Comparison of ENCODE assay signal across 9 mouse cellular contexts in the genomic region with DNA sequence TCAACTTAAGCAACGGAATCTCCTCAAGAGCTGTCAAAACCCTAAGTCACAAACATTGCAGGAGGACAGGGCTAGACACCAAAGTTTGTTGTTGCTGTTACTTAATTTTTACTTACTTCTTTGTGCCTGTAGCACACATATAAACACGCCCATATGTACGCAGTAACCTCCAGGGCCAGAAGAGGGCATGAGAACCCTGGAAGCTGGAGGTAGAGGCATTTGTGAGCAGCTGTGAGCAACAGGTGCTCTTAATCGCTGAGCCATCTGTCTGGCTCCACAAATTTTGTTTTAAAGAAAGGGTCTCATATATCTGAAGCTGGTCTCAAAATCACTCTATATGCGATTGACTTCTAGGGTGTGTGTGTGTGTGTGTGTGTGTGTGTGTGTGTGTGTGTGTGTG. TPM values are rescaled to one million over a fixed set of nuclear protein-coding genes. Genes with fewer than 3 reads are reported as not detected.
DNase-seq lines count a peak whose midpoint lies in the region; ATAC-seq and TF ChIP-seq lines count a peak whose summit lies in the region.
"Had no signal": no experiment of that assay in that cellular context is flagged by ENCODE, and none has a peak within 500 bp of the region (broad histone marks: within the 10 kb centered on the region; RNA-seq: fewer than 3 reads in every experiment).

No protein-coding gene starts in this region.

- peak; percentile 58 for ATAC-seq in limb, embryonic 14.5 days (ENCODE audit: low FRiP score, low read depth)

- H3K4me3 ChIP-seq in embryonic facial prominence, embryonic 10.5 days, result no peak overlapping the region
- H3K4me3 ChIP-seq in limb, embryonic 14.5 days (replicated peaks; ENCODE audit: low read length), result no peak overlapping the region
- no peak overlapping the region for H3K4me3 ChIP-seq in thymus, adult 2 months (ENCODE audit: control insufficient read depth, insufficient read depth, low read length)
- H3K4me3 ChIP-seq: heart, embryonic 15.5 days had no signal

- intact Hi-C loops in left cerebral cortex, postnatal 4 days (cut with DNase I), result loop anchor here (10.0 kb wide), 1 partner anchor 210 kb away; the partner anchor contains the start of genes Fcor and Trappc5
- intact Hi-C loops in left cerebral cortex, postnatal 36 days (cut with DNase I), result no loop called here
- intact Hi-C loops in heart, postnatal 25 days (cut with DNase I), result loop anchor here (2.0 to 10.0 kb wide), 2 partner anchors 50 to 208 kb away; partner anchors contain the start of genes Fcor and Pnpla6

- no peaks in the 10 kb centered on the region for H3K27me3 ChIP-seq in embryonic facial prominence, embryonic 10.5 days (replicated peaks; ENCODE audit: low read depth, poor library complexity, severe bottlenecking)
- no peaks in the 10 kb centered on the region for H3K27me3 ChIP-seq in limb, embryonic 14.5 days (ENCODE audit: control insufficient read depth, insufficient read depth, low read length)
- no peaks in the 10 kb centered on the region for H3K27me3 ChIP-seq in thymus, adult 2 months (ENCODE audit: control insufficient read depth, insufficient read depth, low read length)
- H3K27me3 ChIP-seq: heart, embryonic 15.5 days had no signal

- WGBS in embryonic facial prominence, embryonic 10.5 days, result 55% methylated on average over 5 of the region's 5 CpGs
- 47% methylated on average over 5 of the region's 5 CpGs for WGBS in limb, embryonic 14.5 days
- WGBS in thymus, adult 2 months, result 66% methylated on average over 5 of the region's 5 CpGs

- H3K36me3 ChIP-seq in embryonic facial prominence, embryonic 10.5 days (replicated peaks), result no peaks in the 10 kb centered on the region
- 0 out of 2 replicates have a peak, but pooled peaks cover 2% of the 10 kb centered on the region for H3K36me3 ChIP-seq in limb, embryonic 14.5 days (ENCODE audit: control insufficient read depth, insufficient read depth, low read length)
- H3K36me3 ChIP-seq in thymus, adult 2 months (ENCODE audit: control insufficient read depth, insufficient read depth, low read length), result no peaks in the 10 kb centered on the region
- H3K36me3 ChIP-seq: heart, embryonic 15.5 days had no signal

- no peak for TF ChIP-seq POLR2A in limb, embryonic 14.5 days (IDR thresholded peaks at IDR 0.05; ENCODE audit: borderline replicate concordance, extremely low read depth, insufficient read depth, insufficient read length)
- no peak for TF ChIP-seq POLR2A in thymus, adult 2 months (IDR thresholded peaks at IDR 0.05; ENCODE audit: control insufficient read depth, extremely low read depth, insufficient read depth, low read length, poor library complexity)

- no peak for TF ChIP-seq CTCF in thymus, adult 2 months (IDR thresholded peaks at IDR 0.05; ENCODE audit: borderline replicate concordance, control insufficient read depth, extremely low read depth, insufficient read depth, low read length, poor library complexity)

- no peak overlapping the region for H3K4me2 ChIP-seq in limb, embryonic 14.5 days (replicated peaks; ENCODE audit: low read depth, low read length, severe bottlenecking)
- H3K4me2 ChIP-seq: heart, embryonic 15.5 days had no signal

- H3K9me3 ChIP-seq in embryonic facial prominence, embryonic 10.5 days, result no peaks in the 10 kb centered on the region
- H3K9me3 ChIP-seq in limb, embryonic 14.5 days (ENCODE audit: control insufficient read depth, low read length), result no peaks in the 10 kb centered on the region
- H3K9me3 ChIP-seq: heart, embryonic 15.5 days had no signal

- DNase-seq in left cerebral cortex, postnatal 4 days, result peak; percentile 55
- DNase-seq in left cerebral cortex, postnatal 36 days (ENCODE audit: low spot score in 2 of 2), result no peak
- DNase-seq in Muller cell, postnatal 12 days (ENCODE audit: inconsistent ontology term), result peak; percentile 9
- DNase-seq in embryonic facial prominence, embryonic 10.5 days (ENCODE audit: low spot score), result peak; percentile 69
- DNase-seq in limb, embryonic 14.5 days (ENCODE audit: low spot score), result peak; percentile 63
- peak; percentile 63 for DNase-seq in thymus, adult 2 months
- no peak for DNase-seq in heart, postnatal 25 days (ENCODE audit: low spot score)

- no peak overlapping the region for H3K9ac ChIP-seq in limb, embryonic 14.5 days (ENCODE audit: low read depth, low read length, severe bottlenecking)
- H3K9ac ChIP-seq: heart, embryonic 15.5 days had no signal

- no peak overlapping the region for H3K27ac ChIP-seq in embryonic facial prominence, embryonic 10.5 days (replicated peaks)
- H3K27ac ChIP-seq in limb, embryonic 14.5 days (replicated peaks; ENCODE audit: low read depth, low read length), result no peak overlapping the region
- no peak overlapping the region for H3K27ac ChIP-seq in thymus, adult 2 months (ENCODE audit: control insufficient read depth, insufficient read depth, low read length)
- H3K27ac ChIP-seq: heart, embryonic 15.5 days had no signal

- peaks cover 9% of the 10 kb centered on the region for H3K4me1 ChIP-seq in embryonic facial prominence, embryonic 10.5 days
- H3K4me1 ChIP-seq in limb, embryonic 14.5 days (ENCODE audit: control insufficient read depth, insufficient read depth, low read length), result no peaks in the 10 kb centered on the region
- H3K4me1 ChIP-seq in thymus, adult 2 months (replicated peaks; ENCODE audit: control insufficient read depth, insufficient read depth, low read length), result peaks cover 5% of the 10 kb centered on the region; the same call in 1 of the 2 replicates

RNA-seq across cellular contexts. Expression of gene Pex11g, which starts 3.2 kb away (rescaled TPM):
- under 1 TPM; 0.64 to 0.66 TPM for total RNA-seq in left cerebral cortex, postnatal 4 days (2021)
- total RNA-seq in left cerebral cortex, postnatal 36 days (2021), result 1 to 10 TPM in 1 of 2 experiments, under 1 TPM in 1; 0.54 to 1.3 TPM
- polyA plus RNA-seq in embryonic facial prominence, embryonic 10.5 days (2016; fragmentation: Nextera tagmentation; extraction: Ambion mirVana), result 4.1 and 4.8 TPM in 2 replicates
- 6.0 and 7.7 TPM in 2 replicates for polyA plus RNA-seq in limb, embryonic 14.5 days (2012; rRNA removed)
- 2.7 and 4.7 TPM in 2 replicates for polyA plus RNA-seq in limb, embryonic 14.5 days (2014; fragmentation: Nextera tagmentation; extraction: Ambion mirVana)
- polyA plus RNA-seq in thymus, adult 2 months (2012; rRNA removed), result 3.1 TPM in 2 replicates
- 1 to 10 TPM; 3.2 to 3.4 TPM for total RNA-seq in heart, postnatal 25 days (2021)

RNA-seq across cellular contexts. Expression of gene Tex45, which starts 6.4 kb away (rescaled TPM):
- not detected for total RNA-seq in left cerebral cortex, postnatal 4 days (2021)
- total RNA-seq in left cerebral cortex, postnatal 36 days (2021), result under 1 TPM in 1 of 2 experiments, not detected in 1; 0.61 TPM
- 0.10 TPM in 1 of 2 replicates, not detected in the other for polyA plus RNA-seq in embryonic facial prominence, embryonic 10.5 days (2016; fragmentation: Nextera tagmentation; extraction: Ambion mirVana)
- 0.11 and 0.17 TPM in 2 replicates for polyA plus RNA-seq in limb, embryonic 14.5 days (2012; rRNA removed)
- not detected in 2 replicates for polyA plus RNA-seq in limb, embryonic 14.5 days (2014; fragmentation: Nextera tagmentation; extraction: Ambion mirVana)
- polyA plus RNA-seq in thymus, adult 2 months (2012; rRNA removed), result 0.20 TPM in 1 of 2 replicates, not detected in the other
- total RNA-seq in heart, postnatal 25 days (2021), result not detected
- total RNA-seq: neutrophil, adult 5-6 weeks had no signal
- polyA plus RNA-seq: heart, embryonic 15.5 days had no signal

RNA-seq across cellular contexts. Expression of gene Zfp358, which starts 28.6 kb away (rescaled TPM):
- 10 to 100 TPM; 43.3 TPM for total RNA-seq in left cerebral cortex, postnatal 4 days (2021)
- 10 to 100 TPM; 28.7 to 30.8 TPM for total RNA-seq in left cerebral cortex, postnatal 36 days (2021)
- polyA plus RNA-seq in embryonic facial prominence, embryonic 10.5 days (2016; fragmentation: Nextera tagmentation; extraction: Ambion mirVana), result 68.4 and 70.8 TPM in 2 replicates
- polyA plus RNA-seq in limb, embryonic 14.5 days (2012; rRNA removed), result 76.7 and 125 TPM in 2 replicates
- polyA plus RNA-seq in limb, embryonic 14.5 days (2014; fragmentation: Nextera tagmentation; extraction: Ambion mirVana), result 27.5 and 27.9 TPM in 2 replicates
- 75.9 and 76.7 TPM in 2 replicates for polyA plus RNA-seq in thymus, adult 2 months (2012; rRNA removed)
- 10 to 100 TPM; 27.2 to 28.6 TPM for total RNA-seq in heart, postnatal 25 days (2021)

RNA-seq across cellular contexts. Expression of gene Mcoln1, which starts 35.9 kb away (rescaled TPM):
- total RNA-seq in left cerebral cortex, postnatal 4 days (2021), result 10 to 100 TPM; 74.8 to 81.3 TPM
- 10 to 100 TPM; 78.8 to 98.1 TPM for total RNA-seq in left cerebral cortex, postnatal 36 days (2021)
- 63.2 and 65.0 TPM in 2 replicates for polyA plus RNA-seq in embryonic facial prominence, embryonic 10.5 days (2016; fragmentation: Nextera tagmentation; extraction: Ambion mirVana)
- polyA plus RNA-seq in limb, embryonic 14.5 days (2012; rRNA removed), result 148 and 202 TPM in 2 replicates
- polyA plus RNA-seq in limb, embryonic 14.5 days (2014; fragmentation: Nextera tagmentation; extraction: Ambion mirVana), result 36.6 and 42.3 TPM in 2 replicates
- polyA plus RNA-seq in thymus, adult 2 months (2012; rRNA removed), result 312 and 481 TPM in 2 replicates
- 10 to 100 TPM; 18.5 to 22.0 TPM for total RNA-seq in heart, postnatal 25 days (2021)

RNA-seq across cellular contexts. Expression of gene Pnpla6, which starts 50.9 kb away (rescaled TPM):
- 10 to 100 TPM; 75.9 to 81.6 TPM for total RNA-seq in left cerebral cortex, postnatal 4 days (2021)
- total RNA-seq in left cerebral cortex, postnatal 36 days (2021), result 10 to 100 TPM; 55.9 to 79.2 TPM
- polyA plus RNA-seq in embryonic facial prominence, embryonic 10.5 days (2016; fragmentation: Nextera tagmentation; extraction: Ambion mirVana), result 20.7 and 24.8 TPM in 2 replicates
- 51.8 and 64.4 TPM in 2 replicates for polyA plus RNA-seq in limb, embryonic 14.5 days (2012; rRNA removed)
- polyA plus RNA-seq in limb, embryonic 14.5 days (2014; fragmentation: Nextera tagmentation; extraction: Ambion mirVana), result 18.8 and 20.7 TPM in 2 replicates
- 56.1 and 61.6 TPM in 2 replicates for polyA plus RNA-seq in thymus, adult 2 months (2012; rRNA removed)
- 10 to 100 TPM; 10.6 to 11.9 TPM for total RNA-seq in heart, postnatal 25 days (2021)

Comparison
In these comparisons a context has a peak if more than half of its experiments do, and no peak if none do; other contexts are left out.
1. DNase-seq: peak in left cerebral cortex, postnatal 4 days (single experiment), Muller cell, postnatal 12 days (single experiment), embryonic facial prominence, embryonic 10.5 days (single experiment), limb, embryonic 14.5 days (single experiment) and thymus, adult 2 months (single experiment); none in left cerebral cortex, postnatal 36 days (0 of 2) and heart, postnatal 25 days (single experiment).